Mouse (Mus musculus) liver, postnatal 0 days (tissue): ENCODE measurements around the gene St8sia4.

ENCODE experiments used
- CTCF ChIP-seq: sonication (generic); IDR thresholded peaks from 2 replicates; pipeline ENCODE4 v1.5.1; 2016; ENCODE audit warnings: antibody characterized with exemption, low read depth
- EP300 ChIP-seq: IDR thresholded peaks from 2 replicates; pipeline ENCODE4 v1.6.1; 2016; ENCODE audit warnings: antibody characterized with exemption, low read depth, mild to moderate bottlenecking

- TF ChIP-seq EP300 (no peak), CTCF (no peak)
Observed at GRCm38 (mm10) chr1:95610017-95610416, 57.4 kb downstream of the St8sia4 start.
